Mouse (Mus musculus) Patski (cell line): ENCODE results near the gene Scn5a. TPM values are rescaled to one million over a fixed set of nuclear protein-coding genes. Genes with fewer than 3 reads are reported as not detected.

Source experiments
- ATAC-seq: fragments of 100-300 bp; one replicate; pipeline ENCODE4 v1.8.0; 2021
- CTCF ChIA-PET: fragments of 350-600 bp; sonication (Branson Sonifier 250); formaldehyde crosslinking; loops from one replicate; lab custom pipeline; 2022; ENCODE audit warnings: inconsistent platforms; lab: Charles Lee
- POLR2A ChIA-PET: fragments of 350-600 bp; sonication (Branson Sonifier 250); formaldehyde crosslinking; loops from one replicate; lab custom pipeline; 2022; ENCODE audit warnings: antibody characterized with exemption, inconsistent platforms; lab: Charles Lee
- DNase-seq: peaks from one replicate; pipeline ENCODE4 v3.0.0-alpha.2; 2011; ENCODE audit warnings: low read depth, low spot score
- H3K27me3 ChIP-seq: fragments of 371-371 bp; one replicate; pipeline ENCODE4 v1.5.1; 2021
- CTCF ChIP-seq: fragments of 100-300 bp; IDR thresholded peaks from one replicate; pipeline ENCODE4 v1.5.1; 2021
- in situ Hi-C: fragments of 300-500 bp; cut with MboI; formaldehyde crosslinking; loops from 3 replicates; pipeline ENCODE4 v1.11.1; 2018; ENCODE audit warnings: low pct_unique_long_range_greater_than_20kb, mixed read lengths
- polyA plus RNA-seq: library from polyadenylated mRNA; unstranded; gene quantifications from one replicate; pipeline ENCODE4 v1.2.3, GENCODE M21; 2021

Scn5a gene
- polyA plus RNA-seq, result 11.9 TPM

GRCm38 (mm10) chr9:119578636-119579438 is at the start of gene Scn5a:
Gene Scn5a, minus strand, starts transcription at chr9:119579016.
- DNase-seq, result no peak
- in situ Hi-C loops, result no loop called here
- ChIA-PET CTCF (interaction anchor here (2.4 kb wide), 1 partner anchor 119 kb away, joined by 14 read pairs; no protein-coding TSS in a partner anchor), POLR2A (interaction anchor here (1.2 to 1.6 kb wide), 2 partner anchors 13 to 118 kb away, joined by 3 to 6 read pairs; no protein-coding TSS in a partner anchor)
- H3K27me3 ChIP-seq, result no peaks in the 10 kb centered on the region
- peak; percentile 51 for ATAC-seq
- no peak for TF ChIP-seq CTCF

GRCm38 (mm10) chr9:119627227-119627626 is 48.4 kb upstream of the Scn5a start:
- ChIA-PET POLR2A (no interaction called here), CTCF (no interaction called here)
- peaks cover 31% of the 10 kb centered on the region for H3K27me3 ChIP-seq
- ATAC-seq (no peak), DNase-seq (no peak)
- in situ Hi-C loops, result no loop called here
- TF ChIP-seq CTCF, result no peak

- TF ChIP-seq CTCF, result no peak
- CTCF ChIA-PET, result no interaction called here
- DNase-seq (no peak), ATAC-seq (no peak)
- POLR2A ChIA-PET, result no interaction called here
- H3K27me3 ChIP-seq, result peaks cover 24% of the 10 kb centered on the region
- in situ Hi-C loops, result no loop called here
Measured at GRCm38 (mm10) chr9:119624151-119624550, 45.3 kb upstream of the Scn5a start.

GRCm38 (mm10) chr9:119614798-119615197 is 36.0 kb upstream of the Scn5a start:
- peaks cover 8% of the 10 kb centered on the region for H3K27me3 ChIP-seq

GRCm38 (mm10) chr9:119610563-119611166 is 31.8 kb upstream of the Scn5a start:
- no peak for TF ChIP-seq CTCF
- ATAC-seq (no peak), DNase-seq (no peak)
- POLR2A ChIA-PET, result no interaction called here
- CTCF ChIA-PET, result no interaction called here
- peaks cover 8% of the 10 kb centered on the region for H3K27me3 ChIP-seq
- in situ Hi-C loops, result no loop called here

More at GRCm38 (mm10) chr9:119614798-119615197, 36.0 kb upstream of the Scn5a start:
- in situ Hi-C loops, result no loop called here
- no peak for DNase-seq
- ChIA-PET POLR2A (no interaction called here), CTCF (no interaction called here)
- TF ChIP-seq CTCF, result no peak
- no peak for ATAC-seq

GRCm38 (mm10) chr9:119606906-119607305 is 28.1 kb upstream of the Scn5a start:
- H3K27me3 ChIP-seq, result peaks cover 3% of the 10 kb centered on the region
- ChIA-PET POLR2A (no interaction called here), CTCF (no interaction called here)
- no peak for ATAC-seq
- in situ Hi-C loops, result loop anchor here (10.0 kb wide), 1 partner anchor 462 kb away; no protein-coding TSS in a partner anchor
- TF ChIP-seq CTCF, result no peak
- no peak for DNase-seq

- peaks cover 3% of the 10 kb centered on the region for H3K27me3 ChIP-seq
- no peak for DNase-seq
- TF ChIP-seq CTCF, result no peak
- ATAC-seq, result no peak
- POLR2A ChIA-PET, result no interaction called here
- in situ Hi-C loops, result loop anchor here (10.0 kb wide), 1 partner anchor 460 kb away; no protein-coding TSS in a partner anchor
- CTCF ChIA-PET, result no interaction called here
Measured at GRCm38 (mm10) chr9:119604607-119605006, 25.8 kb upstream of the Scn5a start.

- in situ Hi-C loops, result no loop called here
Measured at GRCm38 (mm10) chr9:119598501-119598900, 19.7 kb upstream of the Scn5a start.

GRCm38 (mm10) chr9:119597332-119597731 is 18.5 kb upstream of the Scn5a start:
- POLR2A ChIA-PET, result no interaction called here
- no peak for TF ChIP-seq CTCF
- DNase-seq, result no peak

More at GRCm38 (mm10) chr9:119598501-119598900, 19.7 kb upstream of the Scn5a start:
- H3K27me3 ChIP-seq, result peaks cover 2% of the 10 kb centered on the region
- ATAC-seq (no peak), DNase-seq (no peak)
- TF ChIP-seq CTCF, result no peak
- ChIA-PET CTCF (no interaction called here), POLR2A (no interaction called here)

GRCm38 (mm10) chr9:119589592-119589991 is 10.8 kb upstream of the Scn5a start:
- ATAC-seq, result no peak
- H3K27me3 ChIP-seq, result peaks cover 7% of the 10 kb centered on the region
- in situ Hi-C loops, result no loop called here

More at GRCm38 (mm10) chr9:119597332-119597731, 18.5 kb upstream of the Scn5a start:
- in situ Hi-C loops, result no loop called here
- H3K27me3 ChIP-seq, result no peaks in the 10 kb centered on the region
- ATAC-seq, result no peak
- CTCF ChIA-PET, result no interaction called here

More at GRCm38 (mm10) chr9:119589592-119589991, 10.8 kb upstream of the Scn5a start:
- DNase-seq, result no peak
- no peak for TF ChIP-seq CTCF
- ChIA-PET POLR2A (no interaction called here), CTCF (interaction anchor here (1.1 kb wide), 1 partner anchor 9 kb away, joined by 3 read pairs; no protein-coding TSS in a partner anchor)
